Mouse (Mus musculus): Measurements from ENCODE around the gene Hs6st3.

DNA sequence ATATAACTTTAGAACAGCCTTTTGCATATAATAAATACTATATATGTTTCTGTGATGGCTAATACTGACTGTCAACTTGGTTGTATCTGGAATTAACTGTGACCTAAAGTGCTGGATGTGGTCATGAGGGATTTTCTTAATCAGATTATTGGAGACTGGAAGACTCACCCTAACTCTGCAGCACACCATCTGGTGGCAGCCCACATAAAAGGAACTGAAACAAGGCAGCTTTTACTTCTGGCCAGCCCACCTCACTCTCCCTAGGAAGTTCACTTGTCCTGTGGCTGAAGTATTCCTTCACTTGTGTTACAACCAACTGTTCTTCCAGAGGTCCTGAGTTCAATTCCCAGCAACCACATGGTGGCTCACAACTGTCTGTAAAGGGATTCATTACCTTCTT lies 313.5 kb downstream of the Hs6st3 start:
- TF ChIP-seq CTCF (IDR thresholded peaks at IDR 0.05; ENCODE audit: control insufficient read depth, insufficient read depth, low read length) (no peak), POLR2A (IDR thresholded peaks at IDR 0.05; ENCODE audit: borderline replicate concordance, control insufficient read depth, low read depth, low read length) (no peak)
